Mouse (Mus musculus) macrophage (primary cell): ENCODE data around the gene Zfp941. TPM values are rescaled to one million over a fixed set of nuclear protein-coding genes. Genes with fewer than 3 reads are reported as not detected.
A peak's percentile ranks its signal among the peaks of the same experiment; 100 is the strongest.

Source experiments
- H3K27ac ChIP-seq: fragments of 350-480 bp; formaldehyde crosslinking; 2 replicates; pipeline ENCODE4 v1.9.0; 2021
- H3K36me3 ChIP-seq: fragments of 350-480 bp; formaldehyde crosslinking; 2 replicates; pipeline ENCODE4 v1.9.0; 2021; ENCODE audit errors: inconsistent target
- H3K4me3 ChIP-seq: fragments of 350-480 bp; formaldehyde crosslinking; 2 replicates; pipeline ENCODE4 v1.9.0; 2021; ENCODE audit errors: inconsistent target
- H3K79me2 ChIP-seq: fragments of 350-480 bp; formaldehyde crosslinking; 2 replicates; pipeline ENCODE4 v1.9.0; 2021; ENCODE audit errors: inconsistent target
- WGBS: methylation state at CpG from one replicate; pipeline ENCODE4 v1.1.7; 2026; ENCODE audit warnings: inconsistent platforms; ENCODE audit not compliant: missing documents; 5-methylcytosine and 5-hydroxymethylcytosine counted together
- polyA plus RNA-seq: library from polyadenylated mRNA; stranded (reverse); fragments of 250-400 nt; gene quantifications from 3 replicates; pipeline ENCODE4 v1.2.4, GENCODE M21; 2018; ENCODE audit warnings: inconsistent platforms
- total RNA-seq, 78 experiments: library from RNA; depleted of rRNA; stranded (reverse); fragments of 250-400 nt; gene quantifications; 1 replicate in 9 of 78; 2 replicates in 24 of 78; 3 replicates in 43 of 78; 4 replicates in 2 of 78; pipeline ENCODE4 v1.2.4; 2018; ENCODE audit warnings: inconsistent platforms in 56 of 78

The Zfp941 gene
- 1 to 10 TPM in 7 of 26 experiments, under 1 TPM in 14, not detected in 5; 0.22 to 3.6 (median 0.67) TPM for total RNA-seq (2018; cell fraction: chromatin; rRNA removed)
- total RNA-seq (2018; cell fraction: cytosol; rRNA removed) = under 1 TPM; 0.03 to 0.51 (median 0.21) TPM
- 1 to 10 TPM in 4 of 26 experiments, under 1 TPM in 18, not detected in 4; 0.11 to 2.4 (median 0.39) TPM for total RNA-seq (2018; cell fraction: nucleus; rRNA removed)
- polyA plus RNA-seq = 0.17 to 0.31 TPM (median 0.19 TPM) in 3 replicates

- no peaks in the 10 kb centered on the region for H3K36me3 ChIP-seq
- H3K79me2 ChIP-seq = no peaks in the 10 kb centered on the region
- no peak within 1 kb of the TSS for H3K27ac ChIP-seq
- 10% methylated on average over 21 of the region's 21 CpGs for WGBS
- peak within 1 kb of the TSS; percentile 44 for H3K4me3 ChIP-seq
These were observed at the start of gene Zfp941 for GRCm38 (mm10) chr7:140821653-140822329. Zfp941 (minus strand) TSS chr7:140822178.

GRCm38 (mm10) chr7:140864761-140865160, 42.8 kb upstream of the Zfp941 start:
- Histone ChIP-seq H3K79me2 (peaks cover 11% of the 10 kb centered on the region), H3K36me3 (peaks cover 54% of the 10 kb centered on the region), H3K4me3 (no peak overlapping the region), H3K27ac (no peak overlapping the region)
- 95% methylated on average over 12 of the region's 12 CpGs for WGBS

- Histone ChIP-seq H3K36me3 (peaks cover 58% of the 10 kb centered on the region), H3K79me2 (peaks cover 41% of the 10 kb centered on the region), H3K4me3 (no peak overlapping the region), H3K27ac (no peak overlapping the region)
- WGBS = 91% methylated on average over 5 of the region's 5 CpGs
These were observed 38.8 kb upstream of the Zfp941 start for GRCm38 (mm10) chr7:140860728-140861127.

GRCm38 (mm10) chr7:140859997-140860396, 38.0 kb upstream of the Zfp941 start:
- Histone ChIP-seq H3K36me3 (peaks cover 58% of the 10 kb centered on the region), H3K27ac (no peak overlapping the region), H3K79me2 (peaks cover 48% of the 10 kb centered on the region), H3K4me3 (no peak overlapping the region)
- WGBS = 74% methylated on average over 6 of the region's 6 CpGs

DNA sequence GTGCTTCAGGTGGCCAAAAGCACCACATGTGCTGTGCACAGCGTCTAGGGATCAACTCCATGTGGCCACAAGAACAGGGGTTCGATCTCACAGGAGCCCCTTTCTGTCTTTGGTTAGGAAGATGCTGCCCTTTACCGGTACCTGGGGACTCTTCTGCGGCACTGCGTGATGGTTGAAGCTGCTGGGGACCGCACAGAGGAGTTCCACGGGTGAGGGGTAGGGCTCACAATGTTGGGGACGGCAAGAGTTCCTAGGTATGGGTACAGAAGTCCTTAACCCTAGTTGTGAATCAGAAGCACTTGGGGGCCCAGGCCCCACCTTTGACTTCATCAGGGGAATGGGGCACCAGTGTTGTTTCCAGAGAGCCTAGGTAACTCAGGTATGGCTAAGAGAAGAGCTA, 36.8 kb upstream of the Zfp941 start:
- WGBS = 82% methylated on average over 8 of the region's 8 CpGs
- H3K36me3 ChIP-seq = peaks cover 52% of the 10 kb centered on the region
- peaks cover 61% of the 10 kb centered on the region for H3K79me2 ChIP-seq
- H3K27ac ChIP-seq = no peak overlapping the region
- peak overlapping the region; percentile 90; the same call in 1 of the 2 replicates for H3K4me3 ChIP-seq

GRCm38 (mm10) chr7:140857550-140858505, 35.9 kb upstream of the Zfp941 start, which contains the start of gene Bet1l:
Bet1l (minus strand) TSS chr7:140857577.
- Histone ChIP-seq H3K4me3 (peak within 1 kb of the TSS; percentile 90), H3K36me3 (peaks cover 52% of the 10 kb centered on the region)
- 13% methylated on average over 40 of the region's 40 CpGs for WGBS

DNA sequence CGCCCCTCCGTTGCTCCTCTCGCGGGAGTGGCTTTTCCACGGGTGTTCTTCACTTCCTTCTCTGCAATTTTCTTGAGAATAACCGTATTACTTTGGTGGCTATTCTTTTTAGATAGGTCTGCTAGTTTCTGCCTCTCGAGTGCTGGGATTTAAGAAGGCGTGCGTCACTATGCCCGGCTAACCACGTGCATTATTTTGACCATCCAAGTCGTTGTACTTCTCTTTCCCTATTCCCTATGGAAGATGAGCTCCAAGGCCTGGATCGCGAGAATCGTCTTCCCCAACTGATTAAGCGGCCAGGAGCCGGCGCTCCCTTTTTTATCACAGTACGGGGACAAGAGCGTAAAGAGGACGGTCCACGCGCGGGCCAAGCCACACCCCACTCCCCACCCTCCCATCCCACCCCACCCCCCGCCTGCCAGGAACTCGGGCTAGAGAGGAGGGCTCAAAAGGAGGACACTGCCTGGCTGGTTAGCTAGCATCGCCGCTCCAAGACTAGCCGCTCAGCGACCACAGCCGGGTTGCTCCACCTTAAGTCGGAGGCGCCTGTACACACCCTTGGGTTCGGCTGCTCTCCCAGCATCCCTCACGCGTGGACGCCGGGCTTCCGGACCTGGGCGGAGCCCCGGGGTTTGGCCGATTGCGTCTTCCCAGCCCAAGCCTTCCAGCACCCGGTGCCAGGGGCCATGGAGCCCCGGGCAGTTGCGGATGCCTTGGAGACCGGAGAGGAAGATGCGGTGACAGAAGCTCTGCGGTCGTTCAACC, 35.0 kb upstream of the Zfp941 start, which contains the start of gene Ric8a:
Gene Ric8a, plus strand, starts transcription at position 173 of the 765 bp plus-strand sequence.
- H3K79me2 ChIP-seq = peaks cover 73% of the 10 kb centered on the region
- H3K27ac ChIP-seq = peak within 1 kb of the TSS; percentile 91
- H3K36me3 ChIP-seq = peaks cover 48% of the 10 kb centered on the region
- WGBS = 1% methylated on average over 49 of the region's 50 CpGs
- peak within 1 kb of the TSS; percentile 90 for H3K4me3 ChIP-seq

More at GRCm38 (mm10) chr7:140857550-140858505, 35.9 kb upstream of the Zfp941 start, which contains the start of gene Bet1l:
- H3K27ac ChIP-seq = peak within 1 kb of the TSS; percentile 91
- peaks cover 70% of the 10 kb centered on the region for H3K79me2 ChIP-seq

DNA sequence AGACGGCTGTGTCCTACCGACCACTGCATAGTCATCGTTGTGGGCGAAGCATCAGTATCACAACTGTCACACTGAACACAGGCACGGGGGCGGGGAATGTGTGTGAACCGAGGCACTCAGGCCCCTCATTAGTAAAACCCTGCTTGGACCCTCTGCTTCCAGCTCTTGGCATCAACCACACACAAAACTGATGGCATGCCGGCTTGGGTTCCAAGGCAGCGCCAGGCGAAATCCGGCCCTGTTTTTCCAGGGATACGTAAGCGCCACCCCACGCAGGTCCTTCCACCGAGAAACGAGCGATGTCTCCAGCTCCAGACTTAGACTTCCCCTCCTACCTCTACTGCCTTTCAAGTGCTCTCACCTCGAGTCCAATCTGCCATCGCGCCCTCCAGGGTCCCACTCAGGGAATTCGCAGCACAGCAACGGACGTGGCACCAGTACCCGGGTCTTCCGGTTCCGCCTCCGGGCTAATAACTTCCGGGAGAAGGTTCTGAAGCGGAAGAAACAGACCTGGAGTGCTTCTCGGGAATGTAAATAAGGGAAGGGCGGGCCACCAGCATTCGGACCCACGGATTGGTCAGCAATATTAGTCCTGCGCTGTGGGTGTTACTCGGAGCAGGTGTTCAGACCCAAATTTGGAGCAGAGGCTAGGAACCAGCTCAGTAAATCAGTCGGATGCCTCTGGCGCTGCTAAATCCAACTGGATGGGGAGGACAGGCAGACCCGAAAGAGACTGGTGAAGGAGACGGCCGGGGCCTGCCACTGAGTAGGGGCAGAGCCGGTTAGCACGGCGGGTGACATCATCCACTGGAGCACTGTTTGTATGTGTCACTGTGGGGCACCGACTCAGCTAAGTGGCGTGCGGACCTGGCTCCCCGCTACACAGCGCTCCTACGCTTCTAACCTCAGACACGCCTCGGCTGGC, 34.1 kb upstream of the Zfp941 start, which contains the start of gene Gm45785:
Gene Gm45785, minus strand, starts transcription at position 472 of the 925 bp plus-strand sequence.
- H3K27ac ChIP-seq = peak within 1 kb of the TSS; percentile 91
- peaks cover 40% of the 10 kb centered on the region for H3K36me3 ChIP-seq
- H3K79me2 ChIP-seq = peaks cover 73% of the 10 kb centered on the region
- WGBS = under 1% methylated on average over 51 of the region's 51 CpGs
- H3K4me3 ChIP-seq = peak within 1 kb of the TSS; percentile 90

DNA sequence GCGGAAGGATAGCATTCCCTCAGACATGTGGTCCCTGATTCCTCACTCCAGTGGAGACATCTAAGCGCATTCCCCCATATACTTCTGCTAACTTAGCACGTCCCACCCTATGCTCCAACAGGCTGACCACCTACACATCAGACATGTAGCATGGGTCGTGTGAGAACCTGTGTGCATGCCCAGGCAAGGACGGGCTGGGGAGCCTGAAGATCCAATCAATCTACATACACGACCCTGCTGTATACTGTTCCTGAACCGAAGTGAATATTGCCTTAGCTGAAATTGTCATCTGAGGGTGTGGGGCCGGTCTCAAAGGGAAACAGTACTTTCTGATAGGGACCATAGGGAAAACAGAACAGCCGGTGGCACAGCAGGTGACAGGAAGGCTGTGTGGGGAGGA, 33.2 kb upstream of the Zfp941 start:
- H3K36me3 ChIP-seq = peaks cover 32% of the 10 kb centered on the region
- H3K4me3 ChIP-seq = peak overlapping the region; percentile 90
- peak overlapping the region; percentile 91 for H3K27ac ChIP-seq
- peaks cover 66% of the 10 kb centered on the region for H3K79me2 ChIP-seq
- WGBS = 65% methylated on average over 8 of the region's 9 CpGs

- Histone ChIP-seq H3K36me3 (peaks cover 25% of the 10 kb centered on the region), H3K4me3 (no peak overlapping the region)
- 94% methylated on average over 18 of the region's 18 CpGs for WGBS
These were observed 32.5 kb upstream of the Zfp941 start for GRCm38 (mm10) chr7:140854483-140854882.

GRCm38 (mm10) chr7:140853386-140853785, 31.4 kb upstream of the Zfp941 start:
- H3K27ac ChIP-seq = no peak overlapping the region
- peaks cover 20% of the 10 kb centered on the region for H3K36me3 ChIP-seq
- 64% methylated on average over 9 of the region's 9 CpGs for WGBS
- peaks cover 48% of the 10 kb centered on the region for H3K79me2 ChIP-seq
- no peak overlapping the region for H3K4me3 ChIP-seq

More at GRCm38 (mm10) chr7:140854483-140854882, 32.5 kb upstream of the Zfp941 start:
- Histone ChIP-seq H3K27ac (no peak overlapping the region), H3K79me2 (peaks cover 59% of the 10 kb centered on the region)

- Histone ChIP-seq H3K27ac (no peak overlapping the region), H3K79me2 (peaks cover 37% of the 10 kb centered on the region), H3K36me3 (peaks cover 20% of the 10 kb centered on the region), H3K4me3 (no peak overlapping the region)
- WGBS = 98% methylated on average over 4 of the region's 4 CpGs
These were observed 29.9 kb upstream of the Zfp941 start for GRCm38 (mm10) chr7:140851916-140852315.

- 95% methylated on average over 10 of the region's 10 CpGs for WGBS
- Histone ChIP-seq H3K27ac (no peak overlapping the region), H3K4me3 (no peak overlapping the region), H3K36me3 (peaks cover 13% of the 10 kb centered on the region), H3K79me2 (peaks cover 11% of the 10 kb centered on the region)
These were observed 26.6 kb upstream of the Zfp941 start for GRCm38 (mm10) chr7:140848591-140848990.
